Mouse (Mus musculus): ENCODE data around the gene Aox2. TPM values are rescaled to one million over a fixed set of nuclear protein-coding genes. Genes with fewer than 3 reads are reported as not detected.

Gene Aox2
- total RNA-seq, 4 experiments from 2014 or later = 0.04 to 0.24 (median 0.08) TPM

DNA sequence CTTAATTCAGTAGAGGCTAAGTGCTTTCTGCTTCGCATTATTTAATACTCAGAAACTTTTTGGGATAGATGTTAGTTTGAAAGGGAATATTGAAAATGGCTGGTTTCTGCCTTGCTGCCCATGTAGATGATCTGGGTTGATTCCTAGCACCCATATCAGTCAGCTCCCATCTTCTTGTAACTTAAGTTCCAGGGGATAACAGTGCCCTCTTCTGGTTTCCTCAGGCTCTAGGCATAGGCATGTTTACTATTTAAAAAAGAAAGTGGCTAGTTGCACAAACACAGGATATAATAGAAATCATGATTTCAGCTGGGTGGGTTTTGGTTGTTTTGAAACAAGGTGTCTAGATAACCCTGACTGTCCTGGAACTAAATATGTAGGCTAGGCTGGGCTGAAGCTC lies 118.1 kb downstream of the Aox2 start:
- no peak for DNase-seq (ENCODE audit: low spot score in 2 of 2)

GRCm38 (mm10) chr1:58397731-58398130 lies 119.6 kb downstream of the Aox2 start:
- no peak for DNase-seq (ENCODE audit: low spot score in 2 of 2)

DNA sequence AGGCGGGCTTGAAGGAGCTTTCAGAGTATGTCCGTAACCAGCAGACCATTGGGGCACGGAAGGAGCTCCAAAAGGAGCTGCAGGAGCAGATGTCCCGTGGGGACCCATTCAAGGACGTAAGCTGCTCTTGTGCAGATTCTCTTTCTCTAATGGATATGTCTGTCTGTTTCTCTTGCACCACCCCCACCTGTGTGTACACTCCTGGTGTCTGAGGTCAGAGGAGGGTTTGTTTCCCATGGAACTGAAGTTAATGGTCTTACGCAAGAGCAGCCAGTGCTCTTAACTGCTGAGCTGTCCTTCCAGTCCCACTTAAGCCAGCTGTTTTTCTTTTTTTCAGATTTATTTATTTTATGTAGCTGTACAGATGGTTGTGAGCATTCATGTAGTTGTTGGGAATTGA lies 123.3 kb downstream of the Aox2 start:
- no peak for DNase-seq (ENCODE audit: low spot score in 2 of 2)

- DNase-seq (ENCODE audit: low spot score in 2 of 2) = no peak
Observed at GRCm38 (mm10) chr1:58403745-58404144, 125.6 kb downstream of the Aox2 start.

DNA sequence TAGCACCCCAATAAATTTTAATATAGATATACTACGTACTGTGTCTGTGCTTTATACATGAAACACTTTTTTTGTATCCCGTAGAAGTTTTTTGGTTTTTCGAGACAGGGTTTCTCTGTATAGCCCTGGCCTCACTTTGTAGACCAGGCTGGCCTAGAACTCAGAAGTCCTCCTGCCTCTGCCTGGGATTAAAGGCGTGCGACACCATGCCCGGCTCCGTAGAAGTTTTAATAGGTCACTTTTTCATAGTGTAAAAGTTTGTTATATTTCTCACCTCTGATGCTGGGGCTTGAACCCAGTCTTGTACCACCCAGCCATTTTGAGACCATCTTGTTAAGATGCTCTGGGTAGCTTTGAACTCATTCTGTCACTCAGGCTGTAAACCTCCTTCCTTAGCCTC lies 129.2 kb downstream of the Aox2 start:
- DNase-seq (ENCODE audit: low spot score in 2 of 2) = no peak

- no peak for DNase-seq (ENCODE audit: low spot score in 2 of 2)
Observed at GRCm38 (mm10) chr1:58408141-58408540, 130.0 kb downstream of the Aox2 start.

- no peak for DNase-seq (ENCODE audit: low spot score in 2 of 2)
Observed at GRCm38 (mm10) chr1:58409553-58410197, 131.5 kb downstream of the Aox2 start.

DNA sequence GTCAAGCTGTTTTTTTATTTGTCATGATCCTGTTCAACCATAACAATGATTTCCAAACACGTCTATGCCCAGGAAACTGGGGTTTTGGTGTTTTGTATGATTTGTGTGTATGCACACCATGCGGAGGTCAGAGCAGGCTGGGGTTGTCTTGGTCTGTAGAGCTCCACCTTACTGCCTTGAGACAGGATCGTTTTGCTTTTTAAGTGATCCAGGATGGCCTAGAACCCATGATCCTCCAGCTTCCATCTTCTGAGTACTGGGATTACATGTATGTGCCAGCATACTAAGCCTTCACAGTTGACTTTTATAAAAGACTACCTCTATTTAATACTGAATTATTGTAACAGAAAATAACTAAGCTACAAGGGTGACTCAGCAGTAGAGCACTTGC lies 132.1 kb downstream of the Aox2 start:
- DNase-seq (ENCODE audit: low spot score in 2 of 2) = no peak

DNA sequence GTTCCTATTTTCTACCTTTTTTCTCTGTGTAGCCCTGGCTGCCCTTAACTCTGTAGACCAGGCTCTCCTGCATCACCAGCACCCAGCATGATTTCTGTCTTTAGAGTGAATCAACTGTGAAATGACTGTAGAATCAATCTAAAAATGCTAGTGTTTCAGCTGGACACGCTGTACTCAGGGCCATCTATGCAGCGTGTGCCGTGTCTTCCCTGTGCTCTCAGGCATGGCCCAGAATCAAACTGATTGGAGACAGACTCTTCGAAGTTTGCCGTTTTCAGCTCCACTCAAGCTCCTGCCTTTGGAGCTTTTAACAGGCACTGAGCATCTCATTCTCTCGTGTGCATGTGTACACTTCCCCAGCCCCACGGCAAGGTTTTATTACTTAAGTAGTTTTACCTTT lies 132.7 kb downstream of the Aox2 start:
- no peak for DNase-seq (ENCODE audit: low spot score in 2 of 2)

DNA sequence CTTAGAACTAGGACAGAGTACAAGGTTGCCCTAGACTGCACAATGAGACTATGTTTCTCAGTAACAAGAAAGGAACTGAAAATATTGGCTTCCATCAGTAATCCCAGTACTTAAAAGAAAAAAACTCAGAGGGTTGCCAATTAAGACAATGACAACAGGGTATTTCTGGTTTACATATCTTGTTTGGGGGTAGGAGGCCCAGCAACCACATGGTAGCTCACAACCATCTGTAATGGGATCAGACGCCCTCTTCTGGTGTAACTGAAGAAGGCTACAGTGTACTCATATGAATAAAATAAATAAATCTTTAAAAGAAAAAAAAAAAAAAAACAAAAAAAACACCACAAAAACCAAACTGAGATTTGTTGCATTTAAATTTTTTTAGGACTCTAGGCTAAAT lies 137.3 kb downstream of the Aox2 start:
- DNase-seq (ENCODE audit: low spot score in 2 of 2) = no peak

DNA sequence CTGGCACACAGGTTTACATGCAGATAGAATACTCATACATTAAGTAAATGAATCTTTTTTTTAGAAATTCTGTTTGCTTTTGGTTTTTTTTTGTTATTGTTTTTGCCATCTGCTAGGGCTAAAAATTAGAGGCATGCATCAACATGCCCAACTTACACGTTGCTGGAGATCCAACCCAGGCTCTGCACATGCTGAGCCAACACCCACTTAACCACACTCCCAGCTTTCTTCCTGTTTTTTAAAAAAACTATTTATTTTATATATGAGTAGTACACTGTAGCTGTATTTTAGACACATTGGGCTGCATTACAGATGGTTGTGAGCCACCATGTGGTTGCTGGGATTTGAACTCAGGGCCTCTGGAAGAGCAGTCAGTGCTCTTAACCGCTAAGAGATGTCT lies 137.9 kb downstream of the Aox2 start:
- no peak for DNase-seq (ENCODE audit: low spot score in 2 of 2)

- no peak for DNase-seq (ENCODE audit: low spot score in 2 of 2)
Observed at GRCm38 (mm10) chr1:58420032-58420431, 141.9 kb downstream of the Aox2 start.

GRCm38 (mm10) chr1:58420961-58421360 lies 142.8 kb downstream of the Aox2 start:
- DNase-seq (ENCODE audit: low spot score in 2 of 2) = no peak

DNA sequence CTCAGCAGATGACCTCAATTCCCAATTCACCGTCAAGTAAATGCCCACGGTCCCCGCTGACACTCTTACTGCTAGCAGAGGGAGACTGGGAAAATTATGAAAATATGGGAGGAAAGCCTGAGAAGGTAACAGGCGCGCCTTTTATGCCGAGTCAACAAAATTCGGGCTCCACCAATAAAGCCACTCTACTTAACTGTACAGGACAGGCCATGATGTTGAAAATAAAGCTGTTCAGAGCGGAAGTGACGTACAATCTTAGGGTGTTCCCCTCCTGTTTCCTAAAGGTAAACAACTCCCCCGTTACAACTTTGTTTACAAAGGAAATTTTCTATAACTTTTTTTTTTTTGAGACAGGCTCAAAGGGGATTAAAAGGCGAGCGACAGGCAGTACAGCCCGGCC lies 144.8 kb downstream of the Aox2 start:
- no peak for DNase-seq (ENCODE audit: low spot score in 2 of 2)

- DNase-seq (ENCODE audit: low spot score in 2 of 2) = peak; percentile 97 to 99
Observed at GRCm38 (mm10) chr1:58423371-58424248, 145.5 kb downstream of the Aox2 start, which contains the start of gene Clk1. Gene Clk1 (minus strand): TSS chr1:58424066.

DNA sequence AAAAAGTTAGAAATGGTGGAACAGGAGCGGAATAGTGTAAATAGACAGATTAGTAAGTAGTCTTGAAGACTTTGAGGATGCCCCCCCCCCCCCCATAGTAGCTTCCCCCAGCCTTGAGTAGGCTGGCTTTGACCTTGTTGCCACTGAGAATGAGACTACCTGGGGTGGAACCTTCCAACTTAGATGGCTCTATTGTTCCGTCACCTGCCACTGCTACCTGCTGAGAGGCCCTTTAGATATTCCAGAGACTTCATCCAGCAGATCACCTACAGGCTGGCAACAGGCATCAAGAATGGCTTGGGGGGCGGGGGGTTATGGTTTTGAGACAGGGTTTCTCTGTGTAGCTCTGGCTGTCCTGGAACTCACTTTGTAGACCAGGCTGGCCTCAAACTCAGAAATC lies 146.4 kb downstream of the Aox2 start:
- no peak for DNase-seq (ENCODE audit: low spot score in 2 of 2)

Other genes starting within 250 kb of the Aox2 start
- gene Aox1, start 248.4 kb upstream of the Aox2 start, total RNA-seq (2022) = 1 to 10 TPM; 7.2 to 9.7 (median 7.8) TPM
- 1 to 10 TPM in 2 of 4 experiments, under 1 TPM in 2; 0.73 to 2.0 (median 1.4) TPM for gene Aox3, start 165.2 kb upstream of the Aox2 start, total RNA-seq (2022)
- gene Aox4, start 67.9 kb upstream of the Aox2 start, total RNA-seq (2022) = not detected
- gene Bzw1, start 114.6 kb downstream of the Aox2 start, total RNA-seq (2022) = 10 to 100 TPM; 37.6 to 46.4 (median 43.5) TPM
- 10 to 100 TPM; 25.6 to 43.7 (median 30.1) TPM for gene Clk1, start 145.7 kb downstream of the Aox2 start, total RNA-seq (2022)
- 10 to 100 TPM in 1 of 4 experiments, 1 to 10 TPM in 3; 7.2 to 12.2 (median 9.2) TPM for gene Nif3l1, start 166.8 kb downstream of the Aox2 start, total RNA-seq (2022)
- 10 to 100 TPM; 13.0 to 17.2 (median 13.2) TPM for gene Ppil3, start 167.2 kb downstream of the Aox2 start, total RNA-seq (2022)
- gene Orc2, start 226.8 kb downstream of the Aox2 start, total RNA-seq (2022) = 10 to 100 TPM; 10.5 to 13.9 (median 12.5) TPM